Mouse (Mus musculus) layer of hippocampus, postnatal 14 days (tissue): ENCODE results near the gene Adgrl3. TPM values are rescaled to one million over a fixed set of nuclear protein-coding genes. Genes with fewer than 3 reads are reported as not detected.

Experiments
- DNase-seq, 2 experiments: peaks; one replicate each; pipeline ENCODE4 v3.0.0; 2021 to 2022; ENCODE audit warnings: low spot score in 2 of 2, mixed read lengths in 1 of 2
- total RNA-seq, 2 experiments: library from RNA; stranded (reverse); gene quantifications; 2 replicates each; pipeline ENCODE4 v1.2.3; 2021

Gene Adgrl3
- total RNA-seq, 2 experiments from 2014 or later = 169 to 196 TPM

DNA sequence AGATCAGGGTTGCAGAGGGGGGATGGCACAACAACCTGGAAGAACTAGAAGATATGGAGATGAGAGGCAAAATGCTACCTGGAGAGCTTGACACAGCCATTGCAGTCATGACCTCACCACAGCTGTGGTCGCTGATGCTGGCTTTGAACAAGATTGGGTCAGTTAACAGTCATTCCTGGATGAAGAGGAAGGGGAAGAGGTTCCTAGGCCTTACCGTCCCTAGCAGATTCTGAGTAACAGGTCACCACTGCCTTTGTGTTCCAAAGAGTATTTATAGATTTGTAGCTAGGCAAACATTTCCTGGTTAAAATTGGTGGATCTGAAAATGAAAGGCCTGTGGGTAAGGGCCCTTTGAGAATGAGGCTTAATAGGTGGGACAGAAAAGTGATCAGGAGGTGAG, 618.5 kb downstream of the Adgrl3 start:
- no peak for DNase-seq

DNA sequence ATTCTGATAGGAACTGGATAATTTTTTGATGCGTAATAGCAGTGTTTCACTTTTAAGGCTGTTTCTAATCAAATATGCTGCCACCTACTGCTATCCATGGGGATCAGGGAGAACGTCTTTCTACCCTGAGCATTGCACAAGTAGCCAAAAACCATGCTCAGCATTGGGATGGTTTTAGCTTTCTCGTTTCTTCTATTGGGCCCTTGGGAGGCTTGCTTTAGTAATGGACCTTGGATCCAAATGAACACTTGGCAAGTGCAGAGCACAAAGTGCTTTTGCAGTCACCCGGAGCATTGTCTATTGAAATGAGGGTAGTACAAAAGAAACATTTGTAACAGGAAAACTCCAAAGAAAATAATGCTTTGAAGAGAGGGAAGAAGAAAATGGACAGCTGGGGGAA, 620.2 kb downstream of the Adgrl3 start:
- peak in 1 of 2 experiments; percentile 54 for DNase-seq

DNA sequence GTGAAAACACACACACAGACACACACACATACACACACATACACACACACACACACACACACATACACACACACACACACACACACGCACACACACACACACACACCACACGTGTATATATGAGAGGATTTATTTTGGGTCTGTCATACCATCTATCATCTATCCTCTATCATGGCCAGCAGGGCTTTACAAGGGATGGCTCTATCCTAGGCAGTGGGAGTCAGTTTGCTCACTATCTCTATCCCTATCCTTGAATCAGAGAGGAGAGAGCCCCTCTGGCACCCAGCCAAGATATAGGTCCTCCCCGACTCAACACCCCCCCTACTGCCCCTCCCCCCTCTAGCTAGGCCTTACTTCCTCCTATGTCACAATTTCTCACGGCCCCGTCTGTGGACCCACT, 625.6 kb downstream of the Adgrl3 start:
- DNase-seq = no peak

DNA sequence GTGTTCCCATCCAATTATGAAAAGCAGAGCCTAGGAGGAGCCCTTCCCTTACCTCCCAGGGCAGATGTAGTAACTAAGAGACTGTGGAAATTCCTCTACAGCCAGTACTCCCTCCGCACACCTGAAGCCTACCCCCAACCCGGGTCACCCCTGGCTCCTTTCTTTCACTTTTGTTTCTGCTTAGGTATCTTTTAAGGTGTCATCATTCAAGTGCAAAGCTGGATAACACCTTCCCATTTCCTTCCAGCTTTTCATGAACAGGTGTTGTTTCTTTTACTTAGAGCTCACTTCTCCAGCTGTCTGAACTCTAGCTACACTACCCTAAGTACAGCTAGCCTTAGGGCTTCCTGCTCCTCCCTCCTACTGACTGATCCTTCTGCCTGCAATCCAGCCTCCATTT, 634.0 kb downstream of the Adgrl3 start:
- DNase-seq = no peak

DNA sequence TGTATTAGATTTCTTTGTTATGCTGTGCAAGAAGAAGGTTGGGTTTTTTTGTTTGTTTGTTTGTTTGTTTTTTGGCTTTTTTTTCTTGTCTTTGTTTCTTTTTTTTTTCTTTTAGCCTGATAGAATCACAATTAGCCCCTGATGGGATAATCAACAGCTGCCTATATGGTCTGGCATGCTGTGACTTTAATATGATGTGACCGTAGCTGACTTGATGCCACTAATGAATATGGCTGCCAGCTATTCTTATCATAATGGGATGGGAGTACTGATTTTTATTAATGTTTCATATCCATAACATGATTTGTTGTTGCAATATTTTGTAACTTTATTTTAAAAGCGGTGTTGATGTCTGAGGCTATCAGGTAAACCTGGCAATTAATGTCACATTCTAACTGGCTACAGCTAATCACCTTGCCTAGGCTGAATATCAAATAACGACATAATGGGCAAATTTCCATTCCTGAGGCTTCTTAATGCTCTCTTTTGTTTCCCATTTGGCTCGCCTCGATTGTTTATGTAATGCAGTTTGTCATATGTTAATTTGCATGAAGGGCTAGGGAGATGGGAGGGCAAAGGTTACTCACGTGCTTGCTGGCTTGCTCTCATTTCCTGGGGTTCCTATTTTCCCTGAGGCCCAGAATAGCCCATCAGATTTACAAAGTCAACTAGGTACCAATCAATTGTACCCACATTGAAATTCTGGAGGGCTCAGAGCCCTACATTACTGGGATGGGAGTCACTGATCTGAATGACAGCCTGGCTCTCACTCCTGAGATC, 641.9 kb downstream of the Adgrl3 start:
- DNase-seq = no peak

DNA sequence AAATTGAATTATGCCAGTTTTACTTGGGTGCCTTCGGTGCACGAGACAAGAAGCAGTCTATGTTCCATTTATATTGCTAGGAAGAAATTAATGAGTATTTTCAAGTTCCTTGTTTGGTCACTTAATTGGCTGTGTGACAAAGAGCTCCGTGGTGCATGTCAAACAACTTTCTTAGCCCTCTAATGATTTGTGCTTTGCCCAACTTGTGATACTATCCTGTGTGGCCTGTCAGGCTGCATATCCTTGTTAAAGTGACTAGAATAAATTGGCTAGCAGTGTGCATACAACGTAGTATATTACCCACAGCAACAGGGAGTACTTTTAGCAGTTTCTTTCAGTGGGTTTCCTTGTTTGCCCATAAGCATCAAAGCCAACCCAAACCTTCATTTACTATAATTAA, 651.1 kb downstream of the Adgrl3 start:
- no peak for DNase-seq

DNA sequence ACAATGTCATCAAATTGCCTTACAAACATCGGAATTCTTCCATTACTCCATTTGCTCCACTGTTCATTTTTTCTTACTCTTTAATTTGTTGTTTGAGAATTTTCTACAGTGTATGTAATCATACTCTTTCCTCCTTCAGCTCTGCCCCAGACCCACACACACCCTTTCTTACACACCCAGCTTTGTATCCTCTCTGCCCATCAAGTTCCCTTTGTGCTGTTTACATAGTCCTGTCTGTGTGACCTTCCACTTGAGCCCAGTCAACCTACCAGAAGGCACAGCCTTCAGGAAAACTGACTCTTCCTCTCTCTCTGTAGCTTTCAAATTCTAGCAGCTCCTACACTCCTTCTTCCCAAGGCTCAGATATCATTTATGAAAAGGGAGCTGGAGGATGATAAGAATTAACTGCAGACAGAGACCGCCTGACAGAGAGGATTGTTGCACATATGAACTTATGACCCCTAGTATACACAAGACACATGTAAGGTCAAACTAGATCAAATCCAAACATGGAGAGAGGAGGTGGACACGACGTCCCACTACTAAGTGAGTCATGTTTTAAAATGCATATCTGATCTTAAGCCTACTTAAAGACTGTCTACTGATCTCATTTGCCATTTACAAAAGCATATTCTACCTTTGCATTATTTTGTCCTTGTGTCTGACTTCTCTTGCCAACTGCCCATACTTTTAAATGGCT, 654.5 kb downstream of the Adgrl3 start:
- no peak for DNase-seq

DNA sequence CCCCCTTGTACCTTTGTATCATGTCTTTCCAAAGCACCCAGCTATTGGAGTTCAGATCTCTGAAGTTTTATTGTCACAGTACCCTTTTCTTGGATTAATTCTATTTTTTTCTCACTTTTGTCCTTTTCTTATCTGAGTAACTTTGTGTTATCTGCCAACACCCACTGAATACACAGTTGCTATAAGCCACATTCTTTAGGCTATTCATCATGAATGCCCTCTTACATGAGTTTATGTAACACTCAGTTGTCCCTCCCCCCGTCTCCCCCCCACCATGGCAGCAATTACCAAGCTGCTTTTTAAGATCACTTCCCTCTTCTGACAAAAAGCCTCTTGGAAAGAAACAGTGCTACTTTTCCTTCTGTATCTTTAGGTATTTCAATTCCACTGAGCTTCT, 655.0 kb downstream of the Adgrl3 start:
- DNase-seq = no peak

DNA sequence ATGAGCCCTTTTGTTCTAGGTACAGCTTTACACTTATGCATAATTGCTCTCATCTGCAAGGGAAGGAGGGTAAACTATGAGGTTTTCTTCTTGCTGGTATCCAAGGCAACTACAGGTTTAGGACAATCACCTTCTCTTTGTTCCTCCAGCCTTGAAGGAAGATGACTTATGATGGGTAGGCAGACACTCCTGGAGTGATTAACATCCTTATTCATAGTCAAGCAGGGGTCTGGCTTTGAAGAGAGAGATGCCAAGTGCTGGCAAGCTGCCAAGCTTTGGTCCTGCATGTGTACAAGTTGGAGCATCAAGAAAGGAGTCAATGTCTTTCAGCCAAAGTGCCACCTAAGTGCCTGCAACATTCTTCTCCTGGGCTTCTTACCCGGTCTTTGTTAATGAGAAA, 657.0 kb downstream of the Adgrl3 start:
- DNase-seq = no peak

DNA sequence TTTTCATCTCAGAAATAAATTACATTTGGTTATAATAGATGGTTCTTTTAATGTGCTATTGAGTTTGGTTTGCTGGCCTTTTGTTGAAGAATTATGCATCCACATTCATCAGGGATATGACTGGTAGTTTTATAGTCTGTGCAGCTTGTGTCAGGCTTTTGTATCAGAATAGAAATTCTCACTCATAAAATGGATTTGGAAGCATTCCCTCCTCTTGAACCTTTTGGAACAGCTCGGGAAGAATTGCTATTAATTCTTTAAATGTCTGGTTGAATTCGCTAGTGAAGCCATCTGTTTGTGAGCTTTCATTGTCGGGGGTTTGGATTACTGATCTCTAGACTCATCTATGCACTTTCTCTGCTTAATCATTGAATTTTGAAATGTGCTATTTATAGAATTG, 666.3 kb downstream of the Adgrl3 start:
- DNase-seq = peak in 1 of 2 experiments; percentile 71

DNA sequence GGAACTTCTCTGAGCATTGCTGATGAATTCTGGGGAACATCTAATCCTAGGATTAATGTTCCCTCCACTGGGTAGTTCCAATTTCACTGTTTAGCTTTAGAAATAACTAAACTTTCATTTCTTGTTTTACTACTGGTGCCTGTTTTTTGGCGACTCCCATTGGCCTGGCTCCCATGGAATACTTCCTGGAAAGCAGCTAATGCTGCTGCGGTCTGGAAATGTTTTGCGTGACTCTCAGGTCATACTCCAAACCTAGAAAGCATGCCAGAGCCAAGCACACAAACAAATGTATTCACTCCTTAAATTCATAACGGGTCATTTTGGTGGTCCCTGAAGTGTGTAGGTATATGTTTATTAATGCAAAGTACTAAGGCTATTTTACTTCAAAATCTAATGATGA, 666.9 kb downstream of the Adgrl3 start:
- peak in 1 of 2 experiments; percentile 19 for DNase-seq

DNA sequence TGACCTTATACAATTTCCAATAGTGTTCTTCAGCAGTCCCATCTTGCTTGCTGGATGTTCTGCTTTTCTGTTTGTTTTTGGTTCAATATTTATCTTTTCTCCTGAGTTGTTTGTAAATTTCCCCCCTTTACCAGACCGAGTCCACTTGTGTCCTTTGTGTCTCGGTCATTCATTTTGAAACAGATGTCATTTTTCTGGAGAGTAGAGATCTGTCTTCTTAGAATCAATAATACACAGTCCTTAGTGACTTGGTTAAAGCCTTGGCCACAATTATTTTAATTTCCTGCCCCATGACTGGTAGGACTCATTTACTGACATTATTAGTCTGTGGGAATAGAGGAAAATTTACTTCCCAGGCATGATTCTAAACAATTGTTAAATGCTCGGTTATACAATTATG, 709.7 kb downstream of the Adgrl3 start:
- no peak for DNase-seq

DNA sequence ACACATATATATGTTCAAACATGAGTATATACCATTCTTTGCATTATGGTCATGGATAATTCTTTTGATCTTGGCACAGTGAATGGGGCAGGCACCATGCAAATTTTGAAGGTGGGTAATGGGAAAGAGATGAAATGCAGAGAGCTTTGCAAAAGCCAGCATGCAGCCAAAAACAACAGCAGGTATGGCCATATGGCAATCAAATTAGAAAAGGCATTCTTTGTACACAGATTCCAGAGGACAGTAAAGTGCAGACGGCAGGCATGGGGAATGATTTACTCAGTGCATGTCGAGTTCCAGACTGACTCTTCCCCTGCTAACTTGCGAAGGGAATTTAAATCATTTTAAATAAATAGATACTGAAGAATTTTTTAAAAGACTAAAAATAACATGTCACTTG, 716.1 kb downstream of the Adgrl3 start:
- peak; percentile 35 to 79 for DNase-seq

DNA sequence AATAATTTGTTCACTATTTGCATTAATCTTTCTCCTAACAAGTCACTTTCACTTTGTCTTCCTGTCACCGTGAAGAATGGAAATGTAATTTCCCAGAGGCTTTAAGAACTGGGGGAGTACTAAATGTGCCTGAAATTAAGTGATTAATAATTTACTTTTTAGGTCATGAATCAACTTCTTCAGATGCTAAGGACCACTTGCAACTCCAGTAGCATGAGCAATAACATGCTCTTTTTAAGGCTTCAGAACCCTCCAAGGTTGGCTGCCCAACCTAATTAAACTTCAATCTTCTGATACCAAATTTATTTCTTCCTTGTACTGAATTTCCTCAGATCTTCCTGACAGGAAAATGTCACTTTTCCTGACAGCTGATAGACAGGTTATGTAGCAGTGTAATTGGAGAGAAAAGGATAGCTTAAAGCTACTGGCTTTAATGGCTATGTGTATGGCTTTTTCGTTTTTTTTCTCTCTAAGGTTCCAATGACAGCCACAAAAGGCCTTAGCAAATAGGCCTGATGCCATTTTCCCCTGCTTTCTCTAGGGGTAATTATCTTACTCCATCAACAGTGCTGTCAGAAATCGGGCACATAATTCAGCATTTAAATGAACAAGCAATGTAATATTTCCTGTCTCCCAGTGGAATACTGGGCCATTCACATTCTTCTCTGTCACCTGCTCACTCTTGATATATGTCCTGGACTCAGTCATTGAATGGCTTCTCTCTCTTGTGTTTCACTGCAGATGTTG, 718.5 kb downstream of the Adgrl3 start:
- DNase-seq = no peak

DNA sequence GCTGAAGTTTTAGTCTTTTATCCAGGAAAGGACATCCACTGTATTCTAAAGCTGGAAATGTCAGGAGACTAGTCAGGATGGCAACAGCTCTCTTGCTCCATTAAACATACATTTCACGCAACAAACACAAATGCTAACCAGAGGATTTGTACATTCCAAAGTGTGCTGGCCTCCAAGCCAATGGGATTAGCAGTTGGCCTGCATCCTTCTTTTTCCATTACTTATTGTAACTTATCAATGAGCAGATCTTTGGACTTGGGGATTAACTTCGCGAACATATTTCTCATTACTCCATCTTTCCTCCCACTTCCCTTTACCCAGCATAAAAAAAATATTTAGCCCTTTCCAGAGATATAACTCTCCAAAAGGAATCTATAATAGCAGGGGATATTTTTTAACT, 732.5 kb downstream of the Adgrl3 start:
- no peak for DNase-seq

DNA sequence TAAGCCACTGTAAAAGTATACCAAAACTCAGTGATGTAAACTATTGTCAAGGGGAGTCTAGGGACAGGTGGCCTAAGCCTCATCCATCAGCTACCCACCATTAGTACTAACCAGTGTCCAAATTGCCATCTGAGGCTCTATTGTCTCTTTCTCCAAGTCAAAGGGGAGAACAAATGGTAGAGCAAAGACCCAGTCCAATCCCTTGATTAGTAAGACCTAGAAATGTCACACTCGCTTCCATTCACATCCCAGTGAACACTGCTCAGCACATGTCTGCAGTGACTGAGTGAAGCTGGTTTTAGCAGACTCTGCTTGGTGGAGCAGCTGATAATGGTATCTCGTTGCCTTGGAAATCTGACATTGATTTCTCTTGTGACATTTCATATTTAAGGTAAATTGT, 735.8 kb downstream of the Adgrl3 start:
- DNase-seq = no peak

DNA sequence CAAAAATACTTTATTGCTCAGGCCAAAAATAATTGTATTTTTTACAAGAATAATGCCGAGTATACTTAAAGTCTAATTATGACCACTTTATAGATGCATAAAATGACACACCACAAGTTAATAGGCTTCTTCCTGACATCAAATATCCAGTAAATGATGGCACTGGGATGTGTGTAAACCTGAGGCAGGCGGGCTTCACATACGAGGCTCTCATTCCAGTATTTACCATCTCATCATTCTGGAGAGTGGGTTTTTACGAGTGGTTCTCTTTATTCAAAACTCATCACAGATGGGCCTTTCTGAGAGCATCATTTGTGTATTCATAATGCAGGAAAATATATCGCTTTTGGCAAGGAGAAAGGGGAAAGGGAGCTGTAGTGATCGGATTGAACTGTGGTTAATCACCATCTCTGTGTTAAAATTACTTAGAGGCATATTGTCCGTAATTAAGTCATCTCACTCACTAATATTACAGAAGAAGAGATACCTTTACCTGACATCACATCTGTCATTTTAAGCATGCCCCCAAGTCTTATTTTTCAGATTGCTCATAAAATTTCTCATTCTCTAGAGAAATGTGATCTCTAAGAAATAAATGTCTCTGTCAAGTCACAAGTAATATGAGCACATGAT, 737.3 kb downstream of the Adgrl3 start:
- DNase-seq = peak in 1 of 2 experiments; percentile 27

DNA sequence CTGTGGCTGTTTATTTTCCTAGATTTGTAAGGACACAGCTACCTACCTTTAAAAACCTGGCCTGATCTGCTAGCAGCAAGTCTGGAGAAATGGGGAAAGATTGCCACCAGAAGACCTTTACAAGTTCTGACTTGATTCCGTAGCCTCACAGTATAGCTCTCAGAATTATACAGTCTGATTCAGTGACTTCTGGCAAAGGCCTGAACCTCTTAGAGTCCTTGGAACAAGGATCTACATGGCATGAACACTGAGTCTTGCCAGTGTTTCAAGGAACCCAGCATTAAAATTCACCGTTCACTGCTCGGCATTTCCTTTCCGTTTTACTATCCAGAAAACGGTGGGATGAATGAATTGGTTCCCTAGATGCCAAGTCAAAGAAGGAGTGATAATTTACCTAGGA, 756.3 kb downstream of the Adgrl3 start:
- DNase-seq = no peak

DNA sequence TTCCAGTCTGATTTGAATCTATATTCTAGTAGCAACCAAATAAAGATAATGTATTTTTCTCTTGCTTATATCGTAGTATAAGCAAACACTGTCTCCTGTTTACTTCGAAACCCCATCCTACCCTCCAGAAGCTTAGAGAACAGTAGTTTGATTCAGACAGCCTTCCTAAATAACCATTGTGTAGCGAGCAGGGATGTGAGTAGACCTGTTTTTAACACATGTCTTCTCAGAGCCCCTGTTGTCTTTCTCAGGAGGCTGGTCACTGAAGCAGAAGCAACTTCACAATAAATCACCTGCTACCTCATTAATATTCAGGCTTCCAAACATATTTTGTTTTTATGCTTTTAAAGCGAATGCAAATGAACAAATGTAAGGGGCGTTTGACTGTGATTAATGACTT, 756.8 kb downstream of the Adgrl3 start:
- no peak for DNase-seq

DNA sequence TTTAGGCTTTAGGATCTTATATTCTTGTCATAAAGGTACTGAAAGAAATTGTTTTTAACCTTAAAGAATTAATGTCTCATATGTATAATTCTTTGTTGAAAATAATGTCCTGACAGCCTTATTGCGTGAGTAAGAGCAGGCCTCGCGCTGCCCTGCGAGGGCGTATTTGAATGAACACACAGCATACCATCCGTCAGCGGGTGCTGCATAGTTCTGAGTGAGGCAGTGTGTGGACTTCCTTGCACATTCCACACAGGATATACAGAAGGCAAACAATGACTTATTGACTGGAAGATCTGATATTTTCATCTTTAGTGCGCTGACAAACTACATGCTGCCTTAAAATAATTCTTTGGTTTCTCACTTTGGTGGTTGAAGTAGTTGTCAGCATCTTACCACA, 764.8 kb downstream of the Adgrl3 start:
- no peak for DNase-seq

DNA sequence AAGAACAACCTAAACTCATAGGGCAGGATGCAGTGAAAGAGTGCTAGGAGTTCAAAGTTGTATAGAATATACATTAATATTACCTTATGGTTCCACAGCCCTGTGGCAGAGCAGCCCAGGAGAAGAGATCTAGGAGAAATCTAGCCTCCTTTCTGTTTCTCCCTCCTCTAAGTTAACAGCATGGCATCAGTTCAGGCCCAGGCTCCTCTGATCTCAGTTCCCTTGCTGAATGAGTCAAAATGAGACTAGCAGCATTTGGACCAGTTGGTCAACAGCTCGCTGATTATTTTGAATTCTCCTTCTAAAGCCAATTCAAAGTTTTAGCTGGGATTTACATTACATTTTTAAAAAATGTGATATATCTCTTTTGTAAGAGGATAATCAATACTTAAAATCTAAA, 770.8 kb downstream of the Adgrl3 start:
- DNase-seq = no peak

DNA sequence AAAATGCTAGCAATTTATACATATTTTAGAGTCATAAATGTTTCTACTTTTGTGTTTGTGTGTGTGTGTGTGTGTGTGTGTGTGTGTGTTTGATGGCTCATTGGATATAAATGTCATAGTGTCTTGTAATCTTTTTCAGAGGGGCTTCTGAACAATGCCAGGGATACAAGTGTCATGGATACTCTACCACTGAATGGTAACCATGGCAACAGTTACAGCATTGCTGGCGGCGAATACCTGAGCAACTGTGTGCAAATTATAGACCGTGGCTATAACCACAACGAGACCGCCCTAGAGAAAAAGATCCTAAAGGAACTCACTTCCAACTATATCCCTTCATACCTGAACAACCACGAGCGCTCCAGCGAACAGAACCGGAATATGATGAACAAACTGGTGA, 774.2 kb downstream of the Adgrl3 start:
- DNase-seq = no peak
